Mouse (Mus musculus) 3T3-L1 (cell line): ENCODE results near the gene Olfr1034.
"Not testable (repeated sequence)": the region's sequence is repeated elsewhere in the genome, so short reads cannot be mapped to it uniquely, and the experiment has no call there.

Experiments used
- DNase-seq: peaks from one replicate; pipeline ENCODE4 v3.0.0-alpha.2; 2015; ENCODE audit warnings: low read depth, low spot score

Gene Olfr1034

GRCm38 (mm10) chr2:86045561-86045960 is at the start of gene Olfr1034:
Gene Olfr1034 (plus strand): TSS chr2:86045861.
- DNase-seq = no peak

- DNase-seq = no peak
These were observed 40.4 kb upstream of the Olfr1034 start, which contains the start of gene Olfr1032 for GRCm38 (mm10) chr2:86005240-86005639. Gene Olfr1032 (plus strand): TSS chr2:86005540.

- DNase-seq = not testable (repeated sequence)
These were observed 25.3 kb upstream of the Olfr1034 start, which contains the start of gene Olfr1033 for GRCm38 (mm10) chr2:86020406-86020805. Gene Olfr1033 (plus strand): TSS chr2:86020633.

GRCm38 (mm10) chr2:86021518-86021917 is 24.1 kb upstream of the Olfr1034 start:
- not testable (repeated sequence) for DNase-seq

GRCm38 (mm10) chr2:86050777-86051176 is 5.1 kb downstream of the Olfr1034 start:
- DNase-seq = not testable (repeated sequence)

- DNase-seq = not testable (repeated sequence)
These were observed 18.1 kb downstream of the Olfr1034 start for GRCm38 (mm10) chr2:86063766-86064165.

- no peak for DNase-seq
These were observed 24.5 kb downstream of the Olfr1034 start for GRCm38 (mm10) chr2:86070189-86070588.

- not testable (repeated sequence) for DNase-seq
These were observed 28.0 kb downstream of the Olfr1034 start, which contains the start of gene Olfr1036 for GRCm38 (mm10) chr2:86073692-86074091. Gene Olfr1036 (plus strand): TSS chr2:86073992.

GRCm38 (mm10) chr2:86080478-86080877 is 34.8 kb downstream of the Olfr1034 start:
- DNase-seq = not testable (repeated sequence)

GRCm38 (mm10) chr2:86087285-86087684 is 41.6 kb downstream of the Olfr1034 start, which contains the start of gene Olfr1037:
Gene Olfr1037 (minus strand): TSS chr2:86087385.
- no peak for DNase-seq
